Mouse (Mus musculus): ENCODE measurements around the gene Zbtb2.

DNA sequence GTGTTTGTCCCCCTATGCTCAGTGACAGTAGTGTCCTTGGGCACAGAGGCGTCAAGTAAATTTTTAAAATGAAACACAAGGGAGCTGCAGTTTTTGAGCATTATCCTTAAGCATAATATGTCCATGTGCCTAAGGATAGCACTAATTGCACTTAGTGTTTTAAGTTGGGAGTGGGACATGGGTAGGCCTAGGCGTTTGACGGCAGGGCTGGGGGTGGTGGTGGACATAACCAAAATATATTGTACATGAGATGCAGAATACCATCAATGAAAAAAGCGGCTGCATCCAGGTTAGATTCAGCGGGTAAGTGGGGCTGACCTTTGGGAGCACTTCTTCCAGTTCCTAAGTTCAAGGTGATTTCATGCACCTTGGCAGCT lies 43.8 kb upstream of the Zbtb2 start:
- TF ChIP-seq CTCF (IDR thresholded peaks at IDR 0.05; ENCODE audit: low read depth) = no peak
- no peak for TF ChIP-seq EP300 (IDR thresholded peaks at IDR 0.05; ENCODE audit: low read depth)
